Mouse (Mus musculus): Measurements from ENCODE around the gene Plagl2.
A peak's percentile ranks its signal among the peaks of the same experiment; 100 is the strongest.
"Not testable (repeated sequence)": the region's sequence is repeated elsewhere in the genome, so short reads cannot be mapped to it uniquely, and the experiment has no call there.

Gene Plagl2

GRCm38 (mm10) chr2:153241250-153242014 is at the start of gene Plagl2, which contains the start of gene Pofut1:
Plagl2 (minus strand) TSS chr2:153241426.
Pofut1 (plus strand) TSS chr2:153241533.
- DNase-seq (ENCODE audit: low read depth), result peak; percentile 84

- peak; percentile 76 for DNase-seq (ENCODE audit: low read depth)
Observed at GRCm38 (mm10) chr2:153287835-153288234, 46.6 kb upstream of the Plagl2 start.

- DNase-seq (ENCODE audit: low read depth), result no peak
Observed at GRCm38 (mm10) chr2:153286524-153286923, 45.3 kb upstream of the Plagl2 start.

- DNase-seq (ENCODE audit: low read depth), result peak; percentile 36
Observed at GRCm38 (mm10) chr2:153283919-153284318, 42.7 kb upstream of the Plagl2 start.

- DNase-seq (ENCODE audit: low read depth), result no peak
Observed at GRCm38 (mm10) chr2:153278357-153278756, 37.1 kb upstream of the Plagl2 start.

- DNase-seq (ENCODE audit: low read depth), result not testable (repeated sequence)
Observed at GRCm38 (mm10) chr2:153276846-153277245, 35.6 kb upstream of the Plagl2 start.

- no peak for DNase-seq (ENCODE audit: low read depth)
Observed at GRCm38 (mm10) chr2:153276440-153276839, 35.2 kb upstream of the Plagl2 start.

GRCm38 (mm10) chr2:153275577-153275976 is 34.4 kb upstream of the Plagl2 start:
- peak; percentile 66 for DNase-seq (ENCODE audit: low read depth)

GRCm38 (mm10) chr2:153274919-153275247 is 33.7 kb upstream of the Plagl2 start:
- no peak for DNase-seq (ENCODE audit: low read depth)

- DNase-seq (ENCODE audit: low read depth), result peak; percentile 82
Observed at GRCm38 (mm10) chr2:153274200-153274918, 33.1 kb upstream of the Plagl2 start.

- peak; percentile 64 for DNase-seq (ENCODE audit: low read depth)
Observed at GRCm38 (mm10) chr2:153270231-153270915, 29.1 kb upstream of the Plagl2 start.

GRCm38 (mm10) chr2:153267331-153267730 is 26.1 kb upstream of the Plagl2 start:
- no peak for DNase-seq (ENCODE audit: low read depth)

GRCm38 (mm10) chr2:153263053-153263452 is 21.8 kb upstream of the Plagl2 start:
- DNase-seq (ENCODE audit: low read depth), result no peak

GRCm38 (mm10) chr2:153259864-153260674 is 18.8 kb upstream of the Plagl2 start:
- peak; percentile 75 for DNase-seq (ENCODE audit: low read depth)

GRCm38 (mm10) chr2:153259030-153259863 is 18.0 kb upstream of the Plagl2 start:
- no peak for DNase-seq (ENCODE audit: low read depth)

- DNase-seq (ENCODE audit: low read depth), result no peak
Observed at GRCm38 (mm10) chr2:153256604-153257003, 15.4 kb upstream of the Plagl2 start.

- no peak for DNase-seq (ENCODE audit: low read depth)
Observed at GRCm38 (mm10) chr2:153249751-153250150, 8.5 kb upstream of the Plagl2 start.

GRCm38 (mm10) chr2:153242156-153242555 is 930 bp upstream of the Plagl2 start:
- no peak for DNase-seq (ENCODE audit: low read depth)

- DNase-seq (ENCODE audit: low read depth), result peak; percentile 68
Observed at GRCm38 (mm10) chr2:153240701-153241235, 458 bp downstream of the Plagl2 start.

- peak; percentile 26 for DNase-seq (ENCODE audit: low read depth)
Observed at GRCm38 (mm10) chr2:153239860-153240480, 1.3 kb downstream of the Plagl2 start.
